Mouse (Mus musculus): ENCODE measurements around the gene Lin54.

DNA sequence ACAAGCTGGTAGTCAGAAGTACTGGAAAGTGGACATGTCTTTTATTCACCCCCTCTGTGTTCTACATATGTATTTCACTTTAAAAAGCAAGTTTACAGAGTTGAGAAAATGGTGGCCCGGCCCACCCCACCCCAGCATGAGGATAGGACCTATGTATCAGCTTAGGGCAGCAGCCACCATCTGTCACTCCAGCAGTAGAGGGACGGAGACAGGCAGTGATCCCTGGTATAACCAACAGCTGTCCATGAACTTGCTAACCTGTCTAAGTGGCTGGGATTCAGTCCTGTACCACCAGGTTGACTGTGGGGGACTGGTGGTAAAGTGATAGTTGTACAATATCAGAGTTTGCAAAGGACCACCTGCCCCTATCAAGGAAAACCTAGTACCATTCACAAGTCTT lies 82.4 kb downstream of the Lin54 start:
- TF ChIP-seq POLR2A (IDR thresholded peaks at IDR 0.05; ENCODE audit: low read depth, low read length) (no peak), CTCF (conservative IDR thresholded peaks at IDR 0.05 in 1 of 2, IDR thresholded peaks at IDR 0.05 in 1 of 2; ENCODE audit: low read depth in 2 of 2, low read length in 2 of 2) (no peak), MAZ (IDR thresholded peaks at IDR 0.05; ENCODE audit: low read depth, low read length) (no peak), MAX (IDR thresholded peaks at IDR 0.05; ENCODE audit: low read length) (no peak), MXI1 (IDR thresholded peaks at IDR 0.05; ENCODE audit: low read depth, low read length) (no peak), HCFC1 (IDR thresholded peaks at IDR 0.05; ENCODE audit: low read depth, low read length) (no peak), PAX5 (IDR thresholded peaks at IDR 0.05; ENCODE audit: low read length) (no peak)

All from CH12.LX (cell line).